Mouse (Mus musculus) hindbrain, postnatal 0 days (tissue): Measurements from ENCODE around the gene Pik3cb. TPM values are rescaled to one million over a fixed set of nuclear protein-coding genes. Genes with fewer than 3 reads are reported as not detected.

Source experiments
- ATAC-seq: fragments of 200-750 bp; cut with Nextera tagmentation; 2 replicates; pipeline ENCODE4 v1.8.0; 2017; ENCODE audit warnings: mild to moderate bottlenecking, moderate TSS enrichment, moderate library complexity
- DNase-seq: peaks from one replicate; pipeline ENCODE4 v3.0.0-alpha.2; 2015; ENCODE audit warnings: low spot score
- H3K27ac ChIP-seq: fragments of 300-500 bp; sonication (generic); 2 replicates; pipeline ENCODE4 v1.5.1; 2014; ENCODE audit warnings: mild to moderate bottlenecking
- H3K27me3 ChIP-seq: fragments of 300-500 bp; sonication (generic); 2 replicates; pipeline ENCODE4 v1.6.1; 2014; ENCODE audit warnings: low read length, mixed read lengths; ENCODE audit not compliant: insufficient read depth
- H3K36me3 ChIP-seq: fragments of 300-500 bp; sonication (generic); 2 replicates; pipeline ENCODE4 v1.6.1; 2014; ENCODE audit warnings: low read length, mixed read lengths; ENCODE audit not compliant: insufficient read depth
- H3K4me1 ChIP-seq: fragments of 300-500 bp; sonication (generic); 2 replicates; pipeline ENCODE4 v1.6.1; 2014; ENCODE audit warnings: antibody characterized with exemption, low read length, mixed read lengths; ENCODE audit not compliant: insufficient read depth
- H3K4me2 ChIP-seq: fragments of 300-500 bp; sonication (generic); 2 replicates; pipeline ENCODE4 v1.6.1; 2014; ENCODE audit warnings: low read depth, mild to moderate bottlenecking, low read length, moderate library complexity, mixed read lengths
- H3K4me3 ChIP-seq: fragments of 300-500 bp; sonication (generic); 2 replicates; pipeline ENCODE4 v1.5.1; 2014; ENCODE audit warnings: low read length
- H3K9ac ChIP-seq: fragments of 300-500 bp; sonication (generic); replicated peaks from 2 replicates; pipeline ENCODE4 v1.6.1; 2014; ENCODE audit warnings: mild to moderate bottlenecking, low read length, moderate library complexity, mixed read lengths
- H3K9me3 ChIP-seq: fragments of 300-500 bp; sonication (generic); 2 replicates; pipeline ENCODE4 v1.6.1; 2016; ENCODE audit warnings: low read length, mixed read lengths
- CTCF ChIP-seq: IDR thresholded peaks from 2 replicates; pipeline ENCODE4 v1.5.1; 2016; ENCODE audit warnings: antibody characterized with exemption, control low read depth, low read depth
- WGBS: fragments of 180-500 bp; shearing (Covaris S2); extraction: QIAGEN DNeasy Blood & Tissue Kit; methylation state at CpG from one replicate; pipeline ENCODE4 v1.1.7; 2014; 5-methylcytosine and 5-hydroxymethylcytosine counted together
- polyA plus RNA-seq: library from polyadenylated mRNA; unstranded; fragments of >200 nt; fragmentation: Nextera tagmentation; extraction: Ambion mirVana; gene quantifications from 2 replicates; pipeline ENCODE4 v1.2.1, GENCODE M21; 2015
- total RNA-seq: library from RNA; depleted of rRNA; stranded (reverse); fragments of >200 nt; gene quantifications from 2 replicates; pipeline ENCODE4 v1.2.3, GENCODE M21; 2014

Gene Pik3cb
- total and polyA plus RNA-seq, 2 experiments from 2014 or later, result 3.5 to 4.9 TPM

- H3K4me3 ChIP-seq, result no peak overlapping the region
- H3K9ac ChIP-seq, result no peak overlapping the region
- no peaks in the 10 kb centered on the region for H3K9me3 ChIP-seq
- 86% methylated on average over 27 of the region's 27 CpGs for WGBS
- no peak overlapping the region for H3K27ac ChIP-seq
- TF ChIP-seq CTCF, result no peak
- no peaks in the 10 kb centered on the region for H3K4me1 ChIP-seq
- H3K27me3 ChIP-seq, result no peaks in the 10 kb centered on the region
- no peak overlapping the region for H3K4me2 ChIP-seq
- DNase-seq, result no peak
- no peak for ATAC-seq
- H3K36me3 ChIP-seq, result no peaks in the 10 kb centered on the region
These were observed 6.7 kb upstream of the Pik3cb start for GRCm38 (mm10) chr9:99146855-99147735.

- Histone ChIP-seq H3K9ac (no peak overlapping the region), H3K4me3 (no peak overlapping the region), H3K36me3 (no peaks in the 10 kb centered on the region), H3K4me2 (no peak overlapping the region), H3K27ac (no peak overlapping the region), H3K4me1 (no peaks in the 10 kb centered on the region), H3K9me3 (no peaks in the 10 kb centered on the region), H3K27me3 (no peaks in the 10 kb centered on the region)
- ATAC-seq (no peak), DNase-seq (no peak)
- TF ChIP-seq CTCF, result no peak
- 60% methylated on average over 6 of the region's 6 CpGs for WGBS
These were observed 5.3 kb upstream of the Pik3cb start for GRCm38 (mm10) chr9:99145756-99146155.

- DNase-seq (no peak), ATAC-seq (no peak)
- H3K27me3 ChIP-seq, result no peaks in the 10 kb centered on the region
- no peak overlapping the region for H3K4me3 ChIP-seq
- no peak overlapping the region for H3K9ac ChIP-seq
- no peak overlapping the region for H3K4me2 ChIP-seq
- no peaks in the 10 kb centered on the region for H3K4me1 ChIP-seq
- H3K27ac ChIP-seq, result no peak overlapping the region
- no peaks in the 10 kb centered on the region for H3K36me3 ChIP-seq
- 77% methylated on average over 7 of the region's 7 CpGs for WGBS
- no peak for TF ChIP-seq CTCF
- H3K9me3 ChIP-seq, result no peaks in the 10 kb centered on the region
These were observed 4.1 kb upstream of the Pik3cb start for GRCm38 (mm10) chr9:99144416-99144989.

GRCm38 (mm10) chr9:99141618-99142017 is 1.2 kb upstream of the Pik3cb start:
- no peak overlapping the region for H3K27ac ChIP-seq
- H3K9me3 ChIP-seq, result no peaks in the 10 kb centered on the region
- H3K4me1 ChIP-seq, result 0 out of 2 replicates have a peak, but pooled peaks cover 9% of the 10 kb centered on the region
- H3K9ac ChIP-seq, result no peak overlapping the region
- WGBS, result 86% methylated on average over 8 of the region's 8 CpGs
- H3K4me3 ChIP-seq, result no peak overlapping the region
- H3K36me3 ChIP-seq, result no peaks in the 10 kb centered on the region
- ATAC-seq (no peak), DNase-seq (no peak)
- H3K27me3 ChIP-seq, result no peaks in the 10 kb centered on the region
- no peak overlapping the region for H3K4me2 ChIP-seq
- TF ChIP-seq CTCF, result no peak

GRCm38 (mm10) chr9:99141171-99141570 is 750 bp upstream of the Pik3cb start:
- peak overlapping the region; percentile 73; the same call in 1 of the 2 replicates for H3K4me2 ChIP-seq
- peak overlapping the region; percentile 87; the same call in 1 of the 2 replicates for H3K4me3 ChIP-seq
- no peak for TF ChIP-seq CTCF
- no peaks in the 10 kb centered on the region for H3K36me3 ChIP-seq
- 32% methylated on average over 3 of the region's 3 CpGs for WGBS
- no peaks in the 10 kb centered on the region for H3K27me3 ChIP-seq
- DNase-seq (no peak), ATAC-seq (no peak)
- H3K27ac ChIP-seq, result no peak overlapping the region
- H3K4me1 ChIP-seq, result 0 out of 2 replicates have a peak, but pooled peaks cover 9% of the 10 kb centered on the region
- H3K9ac ChIP-seq, result no peak overlapping the region
- H3K9me3 ChIP-seq, result no peaks in the 10 kb centered on the region

GRCm38 (mm10) chr9:99139194-99140023 is 1.0 kb downstream of the Pik3cb start:
- no peak for TF ChIP-seq CTCF
- no peaks in the 10 kb centered on the region for H3K9me3 ChIP-seq
- H3K36me3 ChIP-seq, result no peaks in the 10 kb centered on the region
- peak overlapping the region; percentile 95 for H3K27ac ChIP-seq
- peak overlapping the region; percentile 87 for H3K9ac ChIP-seq
- peak; percentile 51 for DNase-seq
- H3K4me3 ChIP-seq, result peak overlapping the region; percentile 87
- WGBS, result under 1% methylated on average over 47 of the region's 77 CpGs
- peak overlapping the region; percentile 73 for H3K4me2 ChIP-seq
- 0 out of 2 replicates have a peak, but pooled peaks cover 9% of the 10 kb centered on the region for H3K4me1 ChIP-seq
- ATAC-seq, result peak; percentile 81
- H3K27me3 ChIP-seq, result no peaks in the 10 kb centered on the region
